Mouse (Mus musculus): Measurements from ENCODE around the gene Gm5795. TPM values are rescaled to one million over a fixed set of nuclear protein-coding genes. Genes with fewer than 3 reads are reported as not detected.
"Not testable (repeated sequence)": the region's sequence is repeated elsewhere in the genome, so short reads cannot be mapped to it uniquely, and the experiment has no call there.

Gm5795 gene
- polyA plus RNA-seq (2016; fragmentation: Nextera tagmentation; extraction: Ambion mirVana), result 0.17 and 0.39 TPM in 2 replicates

GRCm38 (mm10) chr14:3187955-3188354 is at the start of gene Gm5795:
TSS of gene Gm5795 (plus strand) at chr14:3188255.
- WGBS, result no CpG with 5 or more reads among the region's 2 CpGs
- not testable (repeated sequence) for H3K27ac ChIP-seq; H3K4me1 ChIP-seq; H3K27me3 ChIP-seq (ENCODE audit: insufficient read depth, poor library complexity, severe bottlenecking); H3K4me3 ChIP-seq; DNase-seq (ENCODE audit: low spot score); H3K36me3 ChIP-seq; H3K9me3 ChIP-seq

GRCm38 (mm10) chr14:3208272-3209152 is 20.5 kb downstream of the Gm5795 start, which contains the start of gene D830030K20Rik:
TSS of gene D830030K20Rik (plus strand) at chr14:3208488.
- peak; percentile 73 for DNase-seq (ENCODE audit: low spot score)
- H3K27me3 ChIP-seq (ENCODE audit: insufficient read depth, poor library complexity, severe bottlenecking); H3K9me3 ChIP-seq; H3K36me3 ChIP-seq; H3K4me1 ChIP-seq: not testable (repeated sequence)
- Histone ChIP-seq H3K4me3 (peak within 1 kb of the TSS; percentile 61), H3K27ac (0 out of 2 replicates have a peak within 1 kb of the TSS, but pooled peaks have one; percentile 42)
- WGBS, result 1% methylated on average over 30 of the region's 62 CpGs

GRCm38 (mm10) chr14:3209367-3209766 is 21.3 kb downstream of the Gm5795 start:
- not testable (repeated sequence) for H3K27ac ChIP-seq; H3K27me3 ChIP-seq (ENCODE audit: insufficient read depth, poor library complexity, severe bottlenecking); H3K36me3 ChIP-seq; H3K4me3 ChIP-seq; H3K9me3 ChIP-seq; H3K4me1 ChIP-seq
- WGBS, result 5% methylated on average over 9 of the region's 11 CpGs
- DNase-seq (ENCODE audit: low spot score), result peak; percentile 74

Other genes starting within 250 kb of the Gm5795 start
- gene Gm2888, start 158.3 kb upstream of the Gm5795 start, polyA plus RNA-seq (2016; fragmentation: Nextera tagmentation; extraction: Ambion mirVana), result not detected in 2 replicates
- gene Gm2897, start 139.0 kb upstream of the Gm5795 start, polyA plus RNA-seq (2016; fragmentation: Nextera tagmentation; extraction: Ambion mirVana), result 4.6 and 5.6 TPM in 2 replicates
- gene Gm10340, start 54.3 kb upstream of the Gm5795 start, polyA plus RNA-seq (2016; fragmentation: Nextera tagmentation; extraction: Ambion mirVana), result not detected in 2 replicates
- gene D830030K20Rik, start 20.2 kb downstream of the Gm5795 start, polyA plus RNA-seq (2016; fragmentation: Nextera tagmentation; extraction: Ambion mirVana), result 45.8 and 49.8 TPM in 2 replicates
- gene Gm2956, start 144.4 kb downstream of the Gm5795 start, polyA plus RNA-seq (2016; fragmentation: Nextera tagmentation; extraction: Ambion mirVana), result not detected in 2 replicates
- not detected in 2 replicates for gene Gm10413, start 206.8 kb downstream of the Gm5795 start, polyA plus RNA-seq (2016; fragmentation: Nextera tagmentation; extraction: Ambion mirVana)
- gene Gm10409, start 224.4 kb downstream of the Gm5795 start, polyA plus RNA-seq (2016; fragmentation: Nextera tagmentation; extraction: Ambion mirVana), result 5.0 and 6.3 TPM in 2 replicates
- 9.5 and 13.3 TPM in 2 replicates for gene Gm3005, start 239.8 kb downstream of the Gm5795 start, polyA plus RNA-seq (2016; fragmentation: Nextera tagmentation; extraction: Ambion mirVana)

Measured in heart, embryonic 10.5 days (tissue).